Mouse (Mus musculus) layer of hippocampus, adult 18-20 months (tissue): Measurements from ENCODE around the gene Cenpk. TPM values are rescaled to one million over a fixed set of nuclear protein-coding genes. Genes with fewer than 3 reads are reported as not detected.

Experiments used
- total RNA-seq, 2 experiments: library from RNA; stranded (reverse); gene quantifications; 2 replicates each; pipeline ENCODE4 v1.2.3; 2021

Cenpk gene
- total RNA-seq, 2 experiments from 2014 or later = 0.25 to 0.79 TPM

Other genes starting within 250 kb of the Cenpk start
- 10 to 100 TPM; 17.4 to 21.1 TPM for gene Nln, start 119.0 kb upstream of the Cenpk start, total RNA-seq
- gene Sgtb, start 118.9 kb upstream of the Cenpk start, total RNA-seq = 10 to 100 TPM; 79.8 to 80.1 TPM
- gene Trappc13, start 50.1 kb upstream of the Cenpk start, total RNA-seq = 10 to 100 TPM; 51.6 to 52.1 TPM
- gene Trim23, start 49.8 kb upstream of the Cenpk start, total RNA-seq = 10 to 100 TPM; 57.8 to 58.9 TPM
- 10 to 100 TPM; 12.2 to 15.7 TPM for gene Ppwd1, start 232 bp downstream of the Cenpk start, total RNA-seq
- 1 to 10 TPM; 3.7 to 3.9 TPM for gene Adamts6, start 59.2 kb downstream of the Cenpk start, total RNA-seq